7 mouse cellular contexts compared by ENCODE assay signal in genomic region chr5:117356365-117357128, GRCm38 (mm10). TPM values are rescaled to one million over a fixed set of nuclear protein-coding genes. Genes with fewer than 3 reads are reported as not detected.
DNase-seq lines count a peak whose midpoint lies in the region; ATAC-seq and TF ChIP-seq lines count a peak whose summit lies in the region.

No protein-coding gene starts in this region.

- peak overlapping the region; percentile 97 for H3K27ac ChIP-seq in ES-E14 (ENCODE audit: insufficient read depth, low read depth, low read length, poor library complexity, severe bottlenecking)
- H3K27ac ChIP-seq in embryonic facial prominence, embryonic 15.5 days (replicated peaks) = peak overlapping the region; percentile 88
- peak overlapping the region; percentile 28; the same call in 1 of the 2 replicates for H3K27ac ChIP-seq in macrophage
- H3K27ac ChIP-seq in small intestine, adult 2 months (ENCODE audit: insufficient read depth, low read depth, low read length) = peak overlapping the region; percentile 33

- no peaks in the 10 kb centered on the region for H3K9me3 ChIP-seq in ES-E14 (ENCODE audit: control insufficient read depth, insufficient read depth, low read depth, low read length)
- H3K9me3 ChIP-seq in embryonic facial prominence, embryonic 15.5 days (replicated peaks) = no peaks in the 10 kb centered on the region

- TF ChIP-seq CTCF in small intestine, adult 2 months (IDR thresholded peaks at IDR 0.05; ENCODE audit: extremely low read depth, insufficient read length, insufficient replicate concordance, low read depth, low read length) = no peak

- WGBS in embryonic facial prominence, embryonic 15.5 days = under 1% methylated on average over 20 of the region's 24 CpGs
- 3% methylated on average over 17 of the region's 24 CpGs for WGBS in macrophage (ENCODE audit: missing documents)
- under 1% methylated on average over 23 of the region's 24 CpGs for WGBS in small intestine, adult 2 months

- H3K36me3 ChIP-seq in ES-E14 (ENCODE audit: control insufficient read depth, insufficient read depth, low read length, poor library complexity, severe bottlenecking) = peaks cover 4% of the 10 kb centered on the region; the same call in 1 of the 2 replicates
- H3K36me3 ChIP-seq in embryonic facial prominence, embryonic 15.5 days = no peaks in the 10 kb centered on the region
- H3K36me3 ChIP-seq in macrophage (ENCODE audit: inconsistent target) = no peaks in the 10 kb centered on the region
- peaks cover 15% of the 10 kb centered on the region for H3K36me3 ChIP-seq in small intestine, adult 2 months (ENCODE audit: control insufficient read depth, insufficient read depth, low read length)

- peaks cover 17 to 26% of the 10 kb centered on the region in 2 experiments for H3K4me1 ChIP-seq in ES-E14 (ENCODE audit: control insufficient read depth in 2 of 2, insufficient read depth in 2 of 2, low read length in 2 of 2, poor library complexity in 1 of 2)
- peaks cover 48% of the 10 kb centered on the region for H3K4me1 ChIP-seq in embryonic facial prominence, embryonic 15.5 days
- peaks cover 19% of the 10 kb centered on the region; the same call in 1 of the 2 replicates for H3K4me1 ChIP-seq in small intestine, adult 2 months (ENCODE audit: control insufficient read depth, insufficient read depth, insufficient read length, low read length)

- intact Hi-C loops in heart, postnatal 10 days (cut with DNase I) = loop anchor here (5.0 kb wide), 1 partner anchor 239 kb away; the partner anchor contains the start of gene Suds3

- peak; percentile 25 for ATAC-seq in embryonic facial prominence, embryonic 15.5 days (ENCODE audit: insufficient number of reproducible peaks, low FRiP score, low TSS enrichment, low read depth)

- DNase-seq in ES-E14 (ENCODE audit: low read depth, low spot score) = peak; percentile 72
- peak; percentile 92 for DNase-seq in adrenal gland, postnatal 14 days
- peak; percentile 75 to 85 for DNase-seq in heart, postnatal 10 days
- DNase-seq in kidney, postnatal 4 days = peak; percentile 73 to 81

- H3K79me2 ChIP-seq in macrophage (ENCODE audit: inconsistent target) = peaks cover 41% of the 10 kb centered on the region

- peak overlapping the region; percentile 58 for H3K9ac ChIP-seq in ES-E14 (ENCODE audit: insufficient read depth, low read depth, low read length, poor library complexity, severe bottlenecking)
- H3K9ac ChIP-seq in embryonic facial prominence, embryonic 15.5 days = peak overlapping the region; percentile 86

- H3K4me3 ChIP-seq in ES-E14 (ENCODE audit: insufficient read depth in 1 of 2, low read depth in 1 of 2, low read length in 2 of 2, poor library complexity in 1 of 2, severe bottlenecking in 1 of 2) (peak overlapping the region; percentile 61 to 71), macrophage (ENCODE audit: inconsistent target) (peak overlapping the region; percentile 29)
- H3K4me3 ChIP-seq in embryonic facial prominence, embryonic 15.5 days (replicated peaks) = peak overlapping the region; percentile 78
- H3K4me3 ChIP-seq in small intestine, adult 2 months (ENCODE audit: low read depth, low read length) = peak overlapping the region; percentile 90

- in situ Hi-C loops in ES-E14 (cut with MboI; ENCODE audit: low sequenced_read_pairs in 2 of 2, unreplicated experiment in 2 of 2) = no loop called here

- peak overlapping the region; percentile 87 for H3K4me2 ChIP-seq in embryonic facial prominence, embryonic 15.5 days (replicated peaks)

- no peaks in the 10 kb centered on the region for H3K27me3 ChIP-seq in embryonic facial prominence, embryonic 15.5 days
- no peaks in the 10 kb centered on the region for H3K27me3 ChIP-seq in small intestine, adult 2 months (ENCODE audit: control insufficient read depth, insufficient read depth, low read length)

- no peak; the same call in 1 of the 2 replicates for TF ChIP-seq POLR2A in small intestine, adult 2 months (IDR thresholded peaks at IDR 0.05; ENCODE audit: low read depth, low read length)

TF ChIP-seq in ES-E14, 5 proteins besides CTCF, POLR2A, EP300 and RAD21:
- TF ChIP-seq HCFC1 (IDR thresholded peaks at IDR 0.05; ENCODE audit: borderline replicate concordance, insufficient read depth, low read length) (no peak), CHD2 (IDR thresholded peaks at IDR 0.05; ENCODE audit: low read depth, low read length) (0 out of 2 replicates have a peak, but pooled peaks have one; percentile 28)

RNA-seq across cellular contexts. Expression of gene Wsb2, which starts 0.6 kb away (rescaled TPM):
- 76.7 and 84.5 TPM in 2 replicates for total RNA-seq in ES-E14 (2012; rRNA removed)
- total RNA-seq in adrenal gland, postnatal 14 days (2021) = 100 and 103 TPM in 2 replicates
- polyA plus RNA-seq in embryonic facial prominence, embryonic 15.5 days (2015; fragmentation: Nextera tagmentation; extraction: Ambion mirVana) = 77.8 and 80.3 TPM in 2 replicates
- total RNA-seq in heart, postnatal 10 days (2021) = 100 to 1,000 TPM; 108 to 118 TPM
- 100 to 1,000 TPM; 104 to 399 (median 174) TPM for total RNA-seq in macrophage (2018; cell fraction: chromatin; rRNA removed)
- total RNA-seq in macrophage (2018; cell fraction: cytosol; rRNA removed) = 100 to 1,000 TPM in 25 of 26 experiments, 10 to 100 TPM in 1; 98.9 to 192 (median 133) TPM
- 100 to 1,000 TPM; 109 to 256 (median 145) TPM for total RNA-seq in macrophage (2018; cell fraction: nucleus; rRNA removed)
- 113 to 142 TPM (median 114 TPM) in 3 replicates for polyA plus RNA-seq in macrophage (2018)
- 84.3 and 194 TPM in 2 replicates for polyA plus RNA-seq in small intestine, adult 2 months (2012; rRNA removed)

RNA-seq across cellular contexts. Expression of gene Rfc5, which starts 32.3 kb away (rescaled TPM):
- 173 and 188 TPM in 2 replicates for total RNA-seq in ES-E14 (2012; rRNA removed)
- 15.4 and 16.8 TPM in 2 replicates for total RNA-seq in adrenal gland, postnatal 14 days (2021)
- polyA plus RNA-seq in embryonic facial prominence, embryonic 15.5 days (2015; fragmentation: Nextera tagmentation; extraction: Ambion mirVana) = 77.6 and 83.6 TPM in 2 replicates
- total RNA-seq in heart, postnatal 10 days (2021) = 10 to 100 TPM; 14.5 to 14.9 TPM
- total RNA-seq in macrophage (2018; cell fraction: chromatin; rRNA removed) = 10 to 100 TPM in 19 of 26 experiments, 1 to 10 TPM in 7; 2.1 to 51.1 (median 17.2) TPM
- total RNA-seq in macrophage (2018; cell fraction: cytosol; rRNA removed) = 10 to 100 TPM in 13 of 26 experiments, 1 to 10 TPM in 13; 5.8 to 16.0 (median 9.9) TPM
- total RNA-seq in macrophage (2018; cell fraction: nucleus; rRNA removed) = 10 to 100 TPM in 13 of 26 experiments, 1 to 10 TPM in 13; 2.0 to 30.9 (median 10.7) TPM
- polyA plus RNA-seq in macrophage (2018) = 9.5 to 24.0 TPM (median 13.0 TPM) in 3 replicates
- 8.5 and 20.8 TPM in 2 replicates for polyA plus RNA-seq in small intestine, adult 2 months (2012; rRNA removed)

RNA-seq across cellular contexts. Expression of gene Vsig10, which starts 37.7 kb away (rescaled TPM):
- total RNA-seq in ES-E14 (2012; rRNA removed) = 11.7 and 25.7 TPM in 2 replicates
- total RNA-seq in adrenal gland, postnatal 14 days (2021) = 18.5 and 21.6 TPM in 2 replicates
- polyA plus RNA-seq in embryonic facial prominence, embryonic 15.5 days (2015; fragmentation: Nextera tagmentation; extraction: Ambion mirVana) = 11.2 and 14.4 TPM in 2 replicates
- total RNA-seq in heart, postnatal 10 days (2021) = 10 to 100 TPM; 12.8 to 17.4 TPM
- total RNA-seq in macrophage (2018; cell fraction: chromatin; rRNA removed) = 1 to 10 TPM in 16 of 26 experiments, under 1 TPM in 9, not detected in 1; 0.31 to 9.0 (median 1.8) TPM
- total RNA-seq in macrophage (2018; cell fraction: cytosol; rRNA removed) = 1 to 10 TPM in 13 of 26 experiments, under 1 TPM in 13; 0.18 to 3.0 (median 1.00) TPM
- total RNA-seq in macrophage (2018; cell fraction: nucleus; rRNA removed) = 1 to 10 TPM in 22 of 26 experiments, under 1 TPM in 4; 0.39 to 6.1 (median 2.5) TPM
- polyA plus RNA-seq in macrophage (2018) = 1.2 to 1.6 TPM (median 1.3 TPM) in 3 replicates
- polyA plus RNA-seq in small intestine, adult 2 months (2012; rRNA removed) = 22.9 and 67.6 TPM in 2 replicates

RNA-seq across cellular contexts. Expression of gene Ksr2, which starts 57.3 kb away (rescaled TPM):
- total RNA-seq in ES-E14 (2012; rRNA removed) = 0.67 and 1.2 TPM in 2 replicates
- 4.7 and 5.2 TPM in 2 replicates for total RNA-seq in adrenal gland, postnatal 14 days (2021)
- polyA plus RNA-seq in embryonic facial prominence, embryonic 15.5 days (2015; fragmentation: Nextera tagmentation; extraction: Ambion mirVana) = 0.88 and 1.1 TPM in 2 replicates
- total RNA-seq in heart, postnatal 10 days (2021) = under 1 TPM; 0.02 to 0.05 TPM
- total RNA-seq in macrophage (2018; cell fraction: chromatin; rRNA removed) = 1 to 10 TPM in 19 of 26 experiments, under 1 TPM in 7; 0.42 to 3.2 (median 1.3) TPM
- total RNA-seq in macrophage (2018; cell fraction: cytosol; rRNA removed) = under 1 TPM; 0.14 to 0.69 (median 0.28) TPM
- 1 to 10 TPM in 12 of 26 experiments, under 1 TPM in 14; 0.17 to 4.9 (median 0.99) TPM for total RNA-seq in macrophage (2018; cell fraction: nucleus; rRNA removed)
- polyA plus RNA-seq in macrophage (2018) = 0.07 to 0.72 TPM (median 0.28 TPM) in 3 replicates
- polyA plus RNA-seq in small intestine, adult 2 months (2012; rRNA removed) = 0.05 and 0.14 TPM in 2 replicates

Comparison
In these comparisons a context has a peak if more than half of its experiments do, and no peak if none do; other contexts are left out.
1. Peak in every context shown above with its lines: DNase-seq, ATAC-seq, H3K4me3 ChIP-seq and H3K27ac ChIP-seq.
2. H3K27ac ChIP-seq: peak in every context shown above with its lines; median percentile 97 in ES-E14; 88 in embryonic facial prominence, embryonic 15.5 days; 33 in small intestine, adult 2 months; 28 in macrophage.
3. H3K4me3 ChIP-seq: peak in every context shown above with its lines; median percentile 90 in small intestine, adult 2 months; 78 in embryonic facial prominence, embryonic 15.5 days; 66 in ES-E14; 29 in macrophage.